Mouse (Mus musculus): ENCODE data around the gene Phlpp1. TPM values are rescaled to one million over a fixed set of nuclear protein-coding genes. Genes with fewer than 3 reads are reported as not detected.
A peak's percentile ranks its signal among the peaks of the same experiment; 100 is the strongest.

Phlpp1 gene
- polyA plus RNA-seq, 1 experiment from 2014 or later = 7.7 TPM

DNA sequence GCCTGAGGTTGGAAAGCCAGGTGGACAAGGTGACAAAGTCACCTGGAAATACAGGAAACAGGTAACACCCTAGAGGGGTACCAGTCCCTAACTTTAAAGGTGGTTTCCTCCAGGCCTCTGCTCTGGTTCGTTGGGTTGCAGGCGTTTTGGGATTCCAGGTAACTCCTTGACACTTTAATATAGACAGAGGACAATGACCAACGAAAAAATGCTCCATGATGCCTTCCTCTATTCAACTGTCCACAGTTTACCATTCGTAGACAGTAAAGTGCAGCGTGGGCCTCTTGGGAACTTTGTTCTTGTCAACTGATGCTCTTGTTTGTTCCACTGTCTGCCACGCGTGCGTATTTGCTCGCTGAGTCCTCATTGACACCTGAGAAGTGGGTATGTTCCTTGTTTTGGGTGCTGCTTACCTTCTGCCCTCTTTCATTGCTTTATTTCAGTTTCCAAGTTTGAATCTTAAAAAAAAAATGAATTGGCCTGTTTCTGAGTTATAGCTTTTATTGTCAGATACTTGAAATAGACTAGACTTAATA, 2.1 kb downstream of the Phlpp1 start:
- no peak overlapping the region for H3K27ac ChIP-seq (ENCODE audit: low read length)
- H3K36me3 ChIP-seq (ENCODE audit: control insufficient read depth, insufficient read depth) = no peaks in the 10 kb centered on the region
- WGBS = 12% methylated on average over 9 of the region's 9 CpGs
- H3K4me1 ChIP-seq (replicated peaks; ENCODE audit: control insufficient read depth, insufficient read depth, low read length) = peaks cover 28% of the 10 kb centered on the region
- peak overlapping the region; percentile 94 for H3K4me3 ChIP-seq (replicated peaks; ENCODE audit: low read length)
- H3K9me3 ChIP-seq (ENCODE audit: control insufficient read depth, low read length) = no peaks in the 10 kb centered on the region
- peak overlapping the region; percentile 93 for H3K9ac ChIP-seq (replicated peaks; ENCODE audit: low read depth, low read length)
- H3K4me2 ChIP-seq (ENCODE audit: low read length) = peak overlapping the region; percentile 82
- H3K27me3 ChIP-seq (replicated peaks; ENCODE audit: control insufficient read depth, insufficient read depth, low read length) = no peaks in the 10 kb centered on the region
- ATAC-seq = no peak

DNA sequence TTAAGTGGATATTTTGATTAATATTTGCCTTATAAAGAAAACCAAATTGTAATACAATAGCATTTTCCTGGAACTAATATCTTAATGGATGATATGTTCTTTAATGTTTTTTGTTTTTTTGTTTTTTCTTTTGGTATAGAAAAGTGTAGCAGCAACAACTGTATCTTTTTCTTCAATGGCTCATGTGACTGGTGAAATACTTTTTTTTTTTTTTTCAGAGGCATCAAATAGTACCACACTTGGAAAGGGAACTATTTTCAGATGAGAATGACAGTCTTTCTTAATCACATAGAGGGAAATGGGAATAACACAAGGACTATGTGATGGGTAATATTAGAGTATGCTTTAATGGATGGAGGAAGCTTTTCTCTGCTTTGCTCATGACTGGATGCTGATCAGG, 3.0 kb downstream of the Phlpp1 start:
- H3K9me3 ChIP-seq (ENCODE audit: control insufficient read depth, low read length) = no peaks in the 10 kb centered on the region
- H3K27me3 ChIP-seq (replicated peaks; ENCODE audit: control insufficient read depth, insufficient read depth, low read length) = no peaks in the 10 kb centered on the region
- no peak for ATAC-seq
- H3K4me1 ChIP-seq (replicated peaks; ENCODE audit: control insufficient read depth, insufficient read depth, low read length) = peaks cover 28% of the 10 kb centered on the region
- no peaks in the 10 kb centered on the region for H3K36me3 ChIP-seq (ENCODE audit: control insufficient read depth, insufficient read depth)
- peak overlapping the region; percentile 35 for H3K4me3 ChIP-seq (replicated peaks; ENCODE audit: low read length)
- H3K27ac ChIP-seq (ENCODE audit: low read length) = no peak overlapping the region
- peak overlapping the region; percentile 45 for H3K4me2 ChIP-seq (ENCODE audit: low read length)
- no peak overlapping the region; the same call in 1 of the 2 replicates for H3K9ac ChIP-seq (replicated peaks; ENCODE audit: low read depth, low read length)

GRCm38 (mm10) chr1:106175360-106175759, 3.8 kb downstream of the Phlpp1 start:
- WGBS = 22% methylated on average over 3 of the region's 3 CpGs
- H3K4me1 ChIP-seq (replicated peaks; ENCODE audit: control insufficient read depth, insufficient read depth, low read length) = peaks cover 28% of the 10 kb centered on the region
- ATAC-seq = no peak
- no peaks in the 10 kb centered on the region for H3K36me3 ChIP-seq (ENCODE audit: control insufficient read depth, insufficient read depth)
- H3K4me3 ChIP-seq (replicated peaks; ENCODE audit: low read length) = peak overlapping the region; percentile 35
- H3K27me3 ChIP-seq (replicated peaks; ENCODE audit: control insufficient read depth, insufficient read depth, low read length) = no peaks in the 10 kb centered on the region
- H3K9ac ChIP-seq (replicated peaks; ENCODE audit: low read depth, low read length) = peak overlapping the region; percentile 7; the same call in 1 of the 2 replicates
- H3K4me2 ChIP-seq (ENCODE audit: low read length) = peak overlapping the region; percentile 45
- H3K27ac ChIP-seq (ENCODE audit: low read length) = no peak overlapping the region
- no peaks in the 10 kb centered on the region for H3K9me3 ChIP-seq (ENCODE audit: control insufficient read depth, low read length)

DNA sequence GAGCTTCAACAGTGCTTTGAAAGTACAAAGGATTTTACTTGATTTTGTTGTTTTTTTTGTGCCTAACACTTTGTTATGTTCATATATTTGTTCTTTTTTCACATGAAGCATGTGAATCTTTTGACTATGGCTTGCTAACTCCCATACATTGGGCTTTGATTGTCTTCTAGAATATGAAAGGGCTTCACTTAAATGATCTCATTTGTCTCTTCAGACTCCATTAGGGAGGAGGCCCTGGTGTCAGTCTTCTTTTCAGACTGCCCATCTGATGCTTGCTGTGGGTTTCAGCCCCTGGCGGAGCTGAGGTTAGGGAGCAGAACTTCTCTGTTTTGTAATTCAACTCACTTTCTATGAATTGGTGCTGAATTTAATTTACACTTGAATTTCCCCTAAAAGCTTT, 5.2 kb downstream of the Phlpp1 start:
- H3K36me3 ChIP-seq (ENCODE audit: control insufficient read depth, insufficient read depth) = no peaks in the 10 kb centered on the region
- 0% methylated on average over 1 of the region's 1 CpGs for WGBS
- no peaks in the 10 kb centered on the region for H3K27me3 ChIP-seq (replicated peaks; ENCODE audit: control insufficient read depth, insufficient read depth, low read length)
- H3K4me2 ChIP-seq (ENCODE audit: low read length) = peak overlapping the region; percentile 39
- H3K9ac ChIP-seq (replicated peaks; ENCODE audit: low read depth, low read length) = no peak overlapping the region
- no peak overlapping the region for H3K4me3 ChIP-seq (replicated peaks; ENCODE audit: low read length)
- H3K9me3 ChIP-seq (ENCODE audit: control insufficient read depth, low read length) = no peaks in the 10 kb centered on the region
- H3K27ac ChIP-seq (ENCODE audit: low read length) = no peak overlapping the region
- H3K4me1 ChIP-seq (replicated peaks; ENCODE audit: control insufficient read depth, insufficient read depth, low read length) = peaks cover 26% of the 10 kb centered on the region
- no peak for ATAC-seq

- Histone ChIP-seq H3K9me3 (ENCODE audit: control insufficient read depth, low read length) (no peaks in the 10 kb centered on the region), H3K27me3 (replicated peaks; ENCODE audit: control insufficient read depth, insufficient read depth, low read length) (no peaks in the 10 kb centered on the region), H3K4me2 (ENCODE audit: low read length) (no peak overlapping the region), H3K9ac (replicated peaks; ENCODE audit: low read depth, low read length) (no peak overlapping the region), H3K27ac (ENCODE audit: low read length) (no peak overlapping the region), H3K4me3 (replicated peaks; ENCODE audit: low read length) (no peak overlapping the region), H3K36me3 (ENCODE audit: control insufficient read depth, insufficient read depth) (no peaks in the 10 kb centered on the region), H3K4me1 (replicated peaks; ENCODE audit: control insufficient read depth, insufficient read depth, low read length) (peaks cover 26% of the 10 kb centered on the region)
- 43% methylated on average over 8 of the region's 8 CpGs for WGBS
- ATAC-seq = no peak
Observed at GRCm38 (mm10) chr1:106177868-106178790, 6.6 kb downstream of the Phlpp1 start.

GRCm38 (mm10) chr1:106183701-106184100, 12.1 kb downstream of the Phlpp1 start:
- no peak overlapping the region for H3K27ac ChIP-seq (ENCODE audit: low read length)
- no peak for ATAC-seq
- WGBS = 78% methylated on average over 2 of the region's 2 CpGs
- no peak overlapping the region for H3K4me2 ChIP-seq (ENCODE audit: low read length)
- H3K4me3 ChIP-seq (replicated peaks; ENCODE audit: low read length) = no peak overlapping the region
- no peaks in the 10 kb centered on the region for H3K36me3 ChIP-seq (ENCODE audit: control insufficient read depth, insufficient read depth)
- H3K4me1 ChIP-seq (replicated peaks; ENCODE audit: control insufficient read depth, insufficient read depth, low read length) = peaks cover 5% of the 10 kb centered on the region; the same call in 1 of the 2 replicates
- H3K9me3 ChIP-seq (ENCODE audit: control insufficient read depth, low read length) = no peaks in the 10 kb centered on the region
- no peak overlapping the region for H3K9ac ChIP-seq (replicated peaks; ENCODE audit: low read depth, low read length)
- no peaks in the 10 kb centered on the region for H3K27me3 ChIP-seq (replicated peaks; ENCODE audit: control insufficient read depth, insufficient read depth, low read length)

- H3K4me1 ChIP-seq (replicated peaks; ENCODE audit: control insufficient read depth, insufficient read depth, low read length) = peaks cover 5% of the 10 kb centered on the region; the same call in 1 of the 2 replicates
- H3K36me3 ChIP-seq (ENCODE audit: control insufficient read depth, insufficient read depth) = no peaks in the 10 kb centered on the region
- H3K4me2 ChIP-seq (ENCODE audit: low read length) = no peak overlapping the region
- WGBS = 63% methylated on average over 4 of the region's 4 CpGs
- H3K27ac ChIP-seq (ENCODE audit: low read length) = no peak overlapping the region
- no peaks in the 10 kb centered on the region for H3K27me3 ChIP-seq (replicated peaks; ENCODE audit: control insufficient read depth, insufficient read depth, low read length)
- no peak for ATAC-seq
- H3K4me3 ChIP-seq (replicated peaks; ENCODE audit: low read length) = no peak overlapping the region
- no peaks in the 10 kb centered on the region for H3K9me3 ChIP-seq (ENCODE audit: control insufficient read depth, low read length)
- H3K9ac ChIP-seq (replicated peaks; ENCODE audit: low read depth, low read length) = no peak overlapping the region
Observed at GRCm38 (mm10) chr1:106184780-106185460, 13.4 kb downstream of the Phlpp1 start.

DNA sequence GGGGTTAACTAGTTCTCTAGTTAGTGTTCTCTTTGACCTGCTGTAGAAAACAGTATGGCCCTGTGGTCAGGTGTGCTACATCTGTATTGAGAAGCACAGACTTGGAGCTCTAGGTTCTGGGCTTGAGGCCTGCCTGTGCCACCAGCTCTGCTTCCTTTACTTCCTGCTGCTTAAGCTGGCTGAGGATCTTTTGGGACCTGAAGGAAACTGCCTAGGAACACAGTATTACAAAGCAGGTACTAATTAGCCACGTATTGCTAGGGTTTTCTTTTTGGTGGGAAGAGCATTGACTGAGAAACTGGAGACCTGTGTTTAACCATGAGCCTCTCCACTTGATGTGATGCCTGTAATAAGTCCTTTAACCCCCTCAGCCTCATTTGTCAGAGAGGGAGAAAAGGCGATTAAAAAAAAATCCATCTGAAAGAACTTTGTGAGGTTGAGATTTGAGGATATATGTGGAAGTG, 13.9 kb downstream of the Phlpp1 start:
- H3K9me3 ChIP-seq (ENCODE audit: control insufficient read depth, low read length) = no peaks in the 10 kb centered on the region
- H3K27ac ChIP-seq (ENCODE audit: low read length) = no peak overlapping the region
- peaks cover 5% of the 10 kb centered on the region; the same call in 1 of the 2 replicates for H3K4me1 ChIP-seq (replicated peaks; ENCODE audit: control insufficient read depth, insufficient read depth, low read length)
- 11% methylated on average over 2 of the region's 2 CpGs for WGBS
- H3K36me3 ChIP-seq (ENCODE audit: control insufficient read depth, insufficient read depth) = no peaks in the 10 kb centered on the region
- no peaks in the 10 kb centered on the region for H3K27me3 ChIP-seq (replicated peaks; ENCODE audit: control insufficient read depth, insufficient read depth, low read length)
- no peak overlapping the region for H3K4me3 ChIP-seq (replicated peaks; ENCODE audit: low read length)
- no peak overlapping the region for H3K4me2 ChIP-seq (ENCODE audit: low read length)
- 0 out of 2 replicates have a peak, but pooled peaks have one; percentile 12 for ATAC-seq
- no peak overlapping the region for H3K9ac ChIP-seq (replicated peaks; ENCODE audit: low read depth, low read length)

DNA sequence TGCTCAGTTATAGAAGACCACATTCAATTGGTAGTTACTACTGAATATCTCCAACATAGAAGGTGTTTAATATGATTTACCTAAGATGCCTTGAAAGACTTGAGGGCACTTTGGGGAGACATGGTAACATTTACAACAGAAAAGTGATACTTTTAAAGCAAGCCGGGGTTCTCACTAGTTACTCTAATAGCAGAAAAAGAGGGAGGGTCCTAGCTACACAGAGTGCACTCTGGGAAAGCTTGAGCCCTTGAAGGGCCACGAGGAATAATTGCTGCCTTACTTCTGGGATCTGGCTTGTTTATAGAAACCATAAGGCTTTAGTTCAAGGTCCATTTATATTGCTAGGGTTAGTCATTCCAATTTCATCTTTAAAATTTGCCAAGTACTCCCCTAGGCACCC, 14.5 kb downstream of the Phlpp1 start:
- 13% methylated on average over 2 of the region's 2 CpGs for WGBS
- Histone ChIP-seq H3K4me2 (ENCODE audit: low read length) (no peak overlapping the region), H3K9me3 (ENCODE audit: control insufficient read depth, low read length) (no peaks in the 10 kb centered on the region), H3K4me1 (replicated peaks; ENCODE audit: control insufficient read depth, insufficient read depth, low read length) (peaks cover 5% of the 10 kb centered on the region; the same call in 1 of the 2 replicates), H3K9ac (replicated peaks; ENCODE audit: low read depth, low read length) (no peak overlapping the region), H3K27ac (ENCODE audit: low read length) (no peak overlapping the region), H3K27me3 (replicated peaks; ENCODE audit: control insufficient read depth, insufficient read depth, low read length) (no peaks in the 10 kb centered on the region), H3K36me3 (ENCODE audit: control insufficient read depth, insufficient read depth) (no peaks in the 10 kb centered on the region), H3K4me3 (replicated peaks; ENCODE audit: low read length) (no peak overlapping the region)
- ATAC-seq = no peak

Measured in forebrain, embryonic 16.5 days (tissue).